In genomic region chr1:162570931-162571601, GRCm38 (mm10) we compare ENCODE assay signal across 8 mouse cellular contexts. TPM values are rescaled to one million over a fixed set of nuclear protein-coding genes. Genes with fewer than 3 reads are reported as not detected.
DNase-seq lines count a peak whose midpoint lies in the region; ATAC-seq and TF ChIP-seq lines count a peak whose summit lies in the region.

No protein-coding gene starts in this region.

- no peak for ATAC-seq in hindbrain, embryonic 11.5 days (ENCODE audit: low FRiP score)
- ATAC-seq in megakaryocyte progenitor cell, adult 5-6 weeks (replicated peaks; ENCODE audit: poor library complexity): peak; percentile 55

- H3K4me2 ChIP-seq in hindbrain, embryonic 11.5 days (replicated peaks; ENCODE audit: low read depth, low read length): peak overlapping the region; percentile 65

- peak overlapping the region; percentile 88 for H3K9ac ChIP-seq in hindbrain, embryonic 11.5 days (ENCODE audit: low read depth, low read length)

- TF ChIP-seq POLR2A in embryonic fibroblast, embryonic 13.5 days (IDR thresholded peaks at IDR 0.05; ENCODE audit: low read depth, low read length): peak; percentile 19; the same call in 1 of the 2 replicates

- under 1% methylated on average over 45 of the region's 46 CpGs for WGBS in hindbrain, embryonic 11.5 days

- H3K4me3 ChIP-seq in embryonic fibroblast, embryonic 13.5 days (ENCODE audit: insufficient read depth, low read length): peak overlapping the region; percentile 59
- peak overlapping the region; percentile 88 for H3K4me3 ChIP-seq in hindbrain, embryonic 11.5 days (ENCODE audit: low read depth, low read length)

- H3K9me3 ChIP-seq in hindbrain, embryonic 11.5 days (ENCODE audit: control insufficient read depth, low read length): no peaks in the 10 kb centered on the region

- H3K27me3 ChIP-seq in hindbrain, embryonic 11.5 days (ENCODE audit: control insufficient read depth, insufficient read depth, low read length): no peaks in the 10 kb centered on the region

- peak; percentile 63 for DNase-seq in embryo, embryonic 10 days (ENCODE audit: low spot score)
- no peak for DNase-seq in embryo, embryonic 9.5 days (ENCODE audit: extremely low spot score)
- peak; percentile 68 for DNase-seq in MN1 (ENCODE audit: low spot score)
- no peak for DNase-seq in hindbrain, embryonic 11.5 days (ENCODE audit: low spot score)
- DNase-seq in left cerebral cortex, adult 9 months (ENCODE audit: low spot score in 2 of 2): peak; percentile 25 to 68
- peak; percentile 41 to 49 for DNase-seq in spleen, postnatal 36 days (ENCODE audit: low spot score in 2 of 2)

- H3K36me3 ChIP-seq in hindbrain, embryonic 11.5 days (ENCODE audit: control insufficient read depth, insufficient read depth, low read length): no peaks in the 10 kb centered on the region

- no peak for TF ChIP-seq CTCF in embryonic fibroblast, embryonic 13.5 days (IDR thresholded peaks at IDR 0.05; ENCODE audit: borderline replicate concordance, insufficient read depth, low read length)

- H3K27ac ChIP-seq in embryonic fibroblast, embryonic 13.5 days (ENCODE audit: insufficient read depth, low read length): no peak overlapping the region
- peak overlapping the region; percentile 91 for H3K27ac ChIP-seq in hindbrain, embryonic 11.5 days (ENCODE audit: low read depth, low read length)

- H3K4me1 ChIP-seq in embryonic fibroblast, embryonic 13.5 days (ENCODE audit: control insufficient read depth, insufficient read depth, low read length): peaks cover 7% of the 10 kb centered on the region
- no peaks in the 10 kb centered on the region for H3K4me1 ChIP-seq in hindbrain, embryonic 11.5 days (replicated peaks; ENCODE audit: control insufficient read depth, insufficient read depth, low read length)

RNA-seq across cellular contexts. Expression of gene Vamp4, which starts 0.8 kb away (rescaled TPM):
- polyA plus RNA-seq in embryonic fibroblast, embryonic 13.5 days (2011; ENCODE audit: insufficient read length, low read depth, missing spikeins): 41.6 and 54.9 TPM in 2 replicates
- 69.4 and 71.8 TPM in 2 replicates for polyA plus RNA-seq in hindbrain, embryonic 11.5 days (2014; fragmentation: Nextera tagmentation; extraction: Ambion mirVana)
- total RNA-seq in megakaryocyte progenitor cell, adult 5-6 weeks (2015): 39.8 and 41.7 TPM in 2 replicates
- 21.7 and 25.9 TPM in 2 replicates for total RNA-seq in megakaryocyte progenitor cell, adult 5-6 weeks (2017)

RNA-seq across cellular contexts. Expression of gene Mettl13, which starts 22.7 kb away (rescaled TPM):
- polyA plus RNA-seq in embryonic fibroblast, embryonic 13.5 days (2011; ENCODE audit: insufficient read length, low read depth, missing spikeins): 9.2 and 11.5 TPM in 2 replicates
- polyA plus RNA-seq in hindbrain, embryonic 11.5 days (2014; fragmentation: Nextera tagmentation; extraction: Ambion mirVana): 12.1 and 12.3 TPM in 2 replicates
- total RNA-seq in megakaryocyte progenitor cell, adult 5-6 weeks (2015): 7.9 and 8.8 TPM in 2 replicates
- 16.0 and 22.9 TPM in 2 replicates for total RNA-seq in megakaryocyte progenitor cell, adult 5-6 weeks (2017)

Comparison
In these comparisons a context has a peak if more than half of its experiments do, and no peak if none do; other contexts are left out.
1. DNase-seq: peak in embryo, embryonic 10 days (single experiment), MN1 (single experiment), left cerebral cortex, adult 9 months (2 of 2) and spleen, postnatal 36 days (2 of 2); none in embryo, embryonic 9.5 days (single experiment) and hindbrain, embryonic 11.5 days (single experiment).